Mouse (Mus musculus) frontal cortex, postnatal 14 days (tissue): ENCODE measurements at regions not wholly inside any gene's neighbourhood (a gene's known extent, or its start where the extent isn't known, plus 50 kb on each side); places are given as distances from the start of the nearest gene placed in this dataset.

Experiments
- DNase-seq, 2 experiments: peaks; one replicate each; pipeline ENCODE4 v3.0.0; 2022; ENCODE audit warnings: low spot score in 2 of 2

- DNase-seq, result peak in 1 of 2 experiments; percentile 15
These were observed 58.7 kb upstream of the Adpgk start for GRCm38 (mm10) chr9:59232682-59233081.

GRCm38 (mm10) chr9:59231947-59232346 is 59.4 kb upstream of the Adpgk start:
- no peak for DNase-seq

- DNase-seq, result no peak
These were observed 60.2 kb upstream of the Adpgk start for GRCm38 (mm10) chr9:59231186-59231585.

- no peak for DNase-seq
These were observed 61.2 kb upstream of the Adpgk start for GRCm38 (mm10) chr9:59230161-59230560.

GRCm38 (mm10) chr9:59227948-59228347 is 63.4 kb upstream of the Adpgk start:
- DNase-seq, result no peak

GRCm38 (mm10) chr9:59226361-59226760 is 65.0 kb upstream of the Adpgk start:
- no peak for DNase-seq

GRCm38 (mm10) chr9:59219277-59219676 is 72.1 kb upstream of the Adpgk start:
- no peak for DNase-seq

GRCm38 (mm10) chr9:59202654-59203514 is 88.5 kb upstream of the Adpgk start:
- no peak for DNase-seq

GRCm38 (mm10) chr9:59199495-59200196 is 91.7 kb upstream of the Adpgk start:
- DNase-seq, result no peak

GRCm38 (mm10) chr9:59198221-59198875 is 93.0 kb upstream of the Adpgk start:
- no peak for DNase-seq

- peak; percentile 46 to 52 for DNase-seq
These were observed 93.9 kb upstream of the Adpgk start for GRCm38 (mm10) chr9:59197506-59197905.

- DNase-seq, result no peak
These were observed 97.4 kb upstream of the Adpgk start for GRCm38 (mm10) chr9:59193971-59194370.

GRCm38 (mm10) chr9:59189141-59189540 is 102.2 kb upstream of the Adpgk start:
- DNase-seq, result peak in 1 of 2 experiments; percentile 20

GRCm38 (mm10) chr9:59188411-59188810 is 102.9 kb upstream of the Adpgk start:
- DNase-seq, result no peak

- DNase-seq, result no peak
These were observed 105.0 kb upstream of the Adpgk start for GRCm38 (mm10) chr9:59186326-59186725.

GRCm38 (mm10) chr9:59184089-59184488 is 107.3 kb upstream of the Adpgk start:
- DNase-seq, result no peak

GRCm38 (mm10) chr9:59182906-59183305 is 108.5 kb upstream of the Adpgk start:
- no peak for DNase-seq

GRCm38 (mm10) chr9:59182490-59182889 is 108.9 kb upstream of the Adpgk start:
- peak; percentile 53 to 54 for DNase-seq

GRCm38 (mm10) chr9:59171576-59171975 is 119.8 kb upstream of the Adpgk start:
- DNase-seq, result no peak

- DNase-seq, result no peak
These were observed 127.2 kb upstream of the Neo1 start for GRCm38 (mm10) chr9:59163390-59163976.

GRCm38 (mm10) chr9:59162954-59163353 is 126.7 kb upstream of the Neo1 start:
- no peak for DNase-seq

- no peak for DNase-seq
These were observed 121.4 kb upstream of the Neo1 start for GRCm38 (mm10) chr9:59157663-59158062.
